Mouse (Mus musculus) myocyte (in vitro differentiated cells): ENCODE measurements at regions not wholly inside any gene's neighbourhood (a gene's known extent, or its start where the extent isn't known, plus 50 kb on each side); places are given as distances from the start of the nearest gene placed in this dataset.

Experiments
- CEBPB ChIP-seq: IDR thresholded peaks from 2 replicates; pipeline ENCODE4 v1.6.1; 2011; ENCODE audit warnings: mild to moderate bottlenecking, moderate library complexity; ENCODE audit not compliant: poor library complexity, insufficient read depth, severe bottlenecking
- E2F4 ChIP-seq: IDR thresholded peaks from one replicate; pipeline ENCODE4 v1.6.1; 2011; ENCODE audit warnings: mild to moderate bottlenecking, control low read depth, moderate library complexity; ENCODE audit not compliant: insufficient read depth
- MYOD1 ChIP-seq, 3 experiments: IDR thresholded peaks; one replicate each; pipeline ENCODE4 v1.6.1; 2011; ENCODE audit warnings: control low read depth in 2 of 3, low read depth in 2 of 3, mild to moderate bottlenecking in 2 of 3, moderate library complexity in 1 of 3; ENCODE audit not compliant: insufficient read length in 2 of 3, control insufficient read depth in 1 of 3
- MYOG ChIP-seq, 3 experiments: IDR thresholded peaks; one replicate each; pipeline ENCODE4 v1.6.1; 2011; ENCODE audit warnings: control low read depth in 2 of 3, low read depth in 2 of 3, mild to moderate bottlenecking in 2 of 3; ENCODE audit not compliant: insufficient read length in 2 of 3, control insufficient read depth in 1 of 3, insufficient read depth in 1 of 3
- POLR2A ChIP-seq: IDR thresholded peaks from one replicate; pipeline ENCODE4 v1.6.1; 2011; ENCODE audit warnings: low read depth, mild to moderate bottlenecking, control low read depth, moderate library complexity; ENCODE audit not compliant: insufficient read length
- TCF12 ChIP-seq: IDR thresholded peaks from one replicate; pipeline ENCODE4 v1.6.1; 2011; ENCODE audit warnings: mild to moderate bottlenecking, control low read depth; ENCODE audit not compliant: poor library complexity, insufficient read depth, severe bottlenecking
- USF1 ChIP-seq: IDR thresholded peaks from one replicate; pipeline ENCODE4 v1.6.1; 2011; ENCODE audit warnings: low read depth, mild to moderate bottlenecking, control low read depth, moderate library complexity

GRCm38 (mm10) chr6:64862901-64863300 is 134.0 kb downstream of the Atoh1 start:
- TF ChIP-seq TCF12: no peak
- TF ChIP-seq USF1: no peak
- no peak for TF ChIP-seq MYOG (IDR thresholded peaks at IDR 0.05; ENCODE audit: control insufficient read depth in 1 of 3, insufficient read depth in 1 of 3, insufficient read length in 2 of 3, low read depth in 2 of 3)
- TF ChIP-seq POLR2A: no peak
- no peak for TF ChIP-seq E2F4
- no peak for TF ChIP-seq MYOD1 (IDR thresholded peaks at IDR 0.05; ENCODE audit: control insufficient read depth in 1 of 3, insufficient read length in 2 of 3, low read depth in 2 of 3)
- no peak for TF ChIP-seq CEBPB
